Mouse (Mus musculus): ENCODE measurements at regions not wholly inside any gene's neighbourhood (a gene's known extent, or its start where the extent isn't known, plus 50 kb on each side); places are given as distances from the start of the nearest gene placed in this dataset.

DNA sequence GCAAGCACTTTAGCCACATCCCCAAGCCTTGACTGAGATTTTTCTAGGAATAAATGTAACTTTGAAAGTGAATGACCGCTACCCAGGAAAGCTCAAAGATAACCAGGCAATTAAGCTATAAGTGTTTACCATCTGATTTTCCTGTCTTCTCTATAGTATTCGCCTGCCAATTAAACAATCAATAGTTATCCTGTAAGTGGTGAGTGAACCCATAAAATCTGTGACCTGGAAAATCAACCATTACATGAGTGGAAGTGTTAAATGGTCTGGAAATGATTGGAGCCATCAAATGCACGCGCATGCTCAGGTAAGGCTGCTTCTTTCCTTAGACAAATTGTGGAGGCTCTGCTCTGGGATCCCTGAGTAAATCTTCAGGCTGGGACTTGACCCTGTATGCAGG, 170.8 kb upstream of the Cxcr4 start:
- TF ChIP-seq USF1 (IDR thresholded peaks at IDR 0.05; ENCODE audit: low read depth, low read length) (no peak), MAFK (IDR thresholded peaks at IDR 0.05; ENCODE audit: insufficient replicate concordance, low read length) (no peak), CTCF (conservative IDR thresholded peaks at IDR 0.05 in 1 of 2, IDR thresholded peaks at IDR 0.05 in 1 of 2; ENCODE audit: low read depth in 2 of 2, low read length in 2 of 2) (no peak), ELF1 (IDR thresholded peaks at IDR 0.05; ENCODE audit: low read depth, low read length) (no peak), SIN3A (IDR thresholded peaks at IDR 0.05; ENCODE audit: low read length) (no peak), ZNF384 (IDR thresholded peaks at IDR 0.05; ENCODE audit: low read depth, low read length) (no peak), HCFC1 (IDR thresholded peaks at IDR 0.05; ENCODE audit: low read depth, low read length) (no peak), MYC (IDR thresholded peaks at IDR 0.05; ENCODE audit: low read depth, low read length) (no peak), EP300 (IDR thresholded peaks at IDR 0.05; ENCODE audit: low read length) (no peak), MXI1 (IDR thresholded peaks at IDR 0.05; ENCODE audit: low read depth, low read length) (no peak), USF2 (conservative IDR thresholded peaks at IDR 0.05; ENCODE audit: low read depth, low read length) (no peak), POLR2A (IDR thresholded peaks at IDR 0.05; ENCODE audit: low read depth, low read length) (no peak), MAX (IDR thresholded peaks at IDR 0.05; ENCODE audit: low read length) (no peak)

All from CH12.LX (cell line).